Mouse (Mus musculus) heart, embryonic 10.5 days (tissue): ENCODE results near the gene Myocos. TPM values are rescaled to one million over a fixed set of nuclear protein-coding genes. Genes with fewer than 3 reads are reported as not detected.

Source experiments
- DNase-seq: peaks from one replicate; pipeline ENCODE4 v3.0.0-alpha.2; 2017; ENCODE audit warnings: low spot score
- H3K27ac ChIP-seq: fragments of 300-500 bp; sonication (generic); 2 replicates; pipeline ENCODE4 v1.5.1; 2016; ENCODE audit warnings: mild to moderate bottlenecking
- H3K27me3 ChIP-seq: fragments of 300-500 bp; sonication (generic); 2 replicates; pipeline ENCODE4 v1.6.1; 2016; ENCODE audit warnings: mild to moderate bottlenecking; ENCODE audit not compliant: poor library complexity, insufficient read depth, severe bottlenecking
- H3K36me3 ChIP-seq: fragments of 300-500 bp; sonication (generic); 2 replicates; pipeline ENCODE4 v1.6.1; 2016; ENCODE audit warnings: mild to moderate bottlenecking, moderate library complexity
- H3K4me1 ChIP-seq: fragments of 300-500 bp; sonication (generic); 2 replicates; pipeline ENCODE4 v1.6.1; 2016; ENCODE audit warnings: mild to moderate bottlenecking
- H3K4me3 ChIP-seq: fragments of 300-500 bp; sonication (generic); 2 replicates; pipeline ENCODE4 v1.5.1; 2016; ENCODE audit warnings: mild to moderate bottlenecking, moderate library complexity
- H3K9me3 ChIP-seq: fragments of 300-500 bp; sonication (generic); 2 replicates; pipeline ENCODE4 v1.6.1; 2016; ENCODE audit warnings: mild to moderate bottlenecking, moderate library complexity
- WGBS: fragments of 180-500 bp; shearing (Covaris S2); methylation state at CpG from one replicate; pipeline ENCODE4 v1.1.7; 2016; 5-methylcytosine and 5-hydroxymethylcytosine counted together
- microRNA-seq: library from miRNA; unstranded; fragments of <30 nt; microRNA quantifications from one replicate; pipeline ENCODE4, GENCODE M21; 2017
- polyA plus RNA-seq: library from polyadenylated mRNA; unstranded; fragments of >200 nt; fragmentation: Nextera tagmentation; extraction: Ambion mirVana; gene quantifications from 2 replicates; pipeline ENCODE4 v1.2.1, GENCODE M21; 2016

Myocos gene
- polyA plus RNA-seq, 1 experiment from 2014 or later, result not detected

- H3K27me3 ChIP-seq, result no peaks in the 10 kb centered on the region
- no peaks in the 10 kb centered on the region for H3K9me3 ChIP-seq
- H3K4me1 ChIP-seq, result peaks cover 12% of the 10 kb centered on the region
- no peak for DNase-seq
- H3K27ac ChIP-seq, result no peak overlapping the region
- H3K36me3 ChIP-seq, result peaks cover 24% of the 10 kb centered on the region
- H3K4me3 ChIP-seq, result no peak overlapping the region
- WGBS, result 81% methylated on average over 4 of the region's 4 CpGs
Measured at GRCm38 (mm10) chr1:162601288-162601687, 56.7 kb downstream of the Myocos start.

GRCm38 (mm10) chr1:162599617-162600016 lies 58.4 kb downstream of the Myocos start:
- 92% methylated on average over 5 of the region's 5 CpGs for WGBS
- Histone ChIP-seq H3K36me3 (peaks cover 21% of the 10 kb centered on the region), H3K9me3 (no peaks in the 10 kb centered on the region), H3K27me3 (no peaks in the 10 kb centered on the region), H3K4me3 (no peak overlapping the region), H3K4me1 (peaks cover 12% of the 10 kb centered on the region), H3K27ac (no peak overlapping the region)
- DNase-seq, result no peak

- Histone ChIP-seq H3K27me3 (no peaks in the 10 kb centered on the region), H3K4me1 (peaks cover 12% of the 10 kb centered on the region), H3K4me3 (no peak overlapping the region), H3K36me3 (peaks cover 19% of the 10 kb centered on the region), H3K9me3 (no peaks in the 10 kb centered on the region), H3K27ac (no peak overlapping the region)
- WGBS, result 47% methylated on average over 3 of the region's 3 CpGs
- DNase-seq, result no peak
Measured at GRCm38 (mm10) chr1:162597379-162598102, 60.5 kb downstream of the Myocos start.

Small RNA genes lying within 50 kb of the gene (microRNA-seq; reads per million reads assigned to microRNA genes)
- not detected for gene Gm27616

Other genes with a start within 250 kb of the Myocos start
- 1.2 and 3.6 TPM in 2 replicates for gene Dnm3, start 180.2 kb downstream of the Myocos start, polyA plus RNA-seq
- gene Mettl13, start 109.7 kb downstream of the Myocos start, polyA plus RNA-seq, result 17.6 and 22.2 TPM in 2 replicates
- 33.9 and 39.1 TPM in 2 replicates for gene Vamp4, start 87.7 kb downstream of the Myocos start, polyA plus RNA-seq
- not detected in 2 replicates for gene Myoc, start 19.1 kb downstream of the Myocos start, polyA plus RNA-seq
- gene Prrc2c, start 82.3 kb upstream of the Myocos start, polyA plus RNA-seq, result 89.0 and 100 TPM in 2 replicates
- gene Fmo4, start 155.8 kb upstream of the Myocos start, polyA plus RNA-seq, result 0.08 TPM in 1 of 2 replicates, not detected in the other
- gene Fmo1, start 208.4 kb upstream of the Myocos start, polyA plus RNA-seq, result 1.7 and 2.8 TPM in 2 replicates
- 0.10 TPM in 1 of 2 replicates, not detected in the other for gene Fmo2, start 240.5 kb upstream of the Myocos start, polyA plus RNA-seq